Mouse (Mus musculus) heart, adult 9 months (tissue): Measurements from ENCODE around the gene Gucy2e.

Experiments
- DNase-seq, 2 experiments: peaks; one replicate each; pipeline ENCODE4 v3.0.0; 2022; ENCODE audit warnings: low spot score in 2 of 2

Gucy2e gene

DNA sequence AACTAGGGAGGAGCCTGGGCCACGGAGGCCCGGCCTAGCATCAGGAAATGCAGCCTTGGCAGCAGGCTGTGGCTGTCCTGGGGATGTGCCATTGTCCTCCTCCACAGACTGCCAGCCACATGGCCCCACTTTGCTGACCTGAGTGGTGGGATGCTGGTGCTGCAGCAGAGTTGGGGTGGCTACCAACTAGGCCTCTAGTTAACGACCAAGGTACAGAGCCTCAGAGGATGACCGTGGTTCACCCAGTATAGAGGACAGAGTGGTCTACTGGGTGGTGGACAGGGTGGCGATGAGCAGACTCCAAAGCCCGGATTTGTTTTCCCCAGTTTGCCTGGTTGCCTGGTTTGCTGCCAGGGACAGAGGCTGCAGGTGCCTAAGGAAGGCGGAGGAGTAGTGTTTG, 62.1 kb downstream of the Gucy2e start:
- no peak for DNase-seq

DNA sequence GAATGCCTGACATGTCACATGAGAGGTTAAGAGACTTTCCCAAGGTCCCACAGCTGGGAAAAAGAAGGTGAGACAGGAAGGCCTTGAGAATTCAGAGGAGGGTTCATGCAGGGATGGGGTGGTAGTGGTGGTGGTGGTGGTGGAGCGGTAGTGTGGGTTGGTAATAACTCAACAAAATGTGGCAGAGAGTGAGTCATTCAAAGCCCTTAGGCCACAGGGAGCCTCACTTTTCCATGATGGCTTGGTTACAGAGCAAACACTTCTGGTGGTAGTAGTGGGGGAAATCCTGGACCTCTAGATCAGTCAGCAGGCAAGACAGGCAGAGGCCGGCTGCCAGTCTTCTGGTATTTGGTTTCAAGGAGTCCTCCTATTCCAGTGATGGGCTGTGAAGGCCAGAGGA, 64.2 kb downstream of the Gucy2e start:
- no peak for DNase-seq

DNA sequence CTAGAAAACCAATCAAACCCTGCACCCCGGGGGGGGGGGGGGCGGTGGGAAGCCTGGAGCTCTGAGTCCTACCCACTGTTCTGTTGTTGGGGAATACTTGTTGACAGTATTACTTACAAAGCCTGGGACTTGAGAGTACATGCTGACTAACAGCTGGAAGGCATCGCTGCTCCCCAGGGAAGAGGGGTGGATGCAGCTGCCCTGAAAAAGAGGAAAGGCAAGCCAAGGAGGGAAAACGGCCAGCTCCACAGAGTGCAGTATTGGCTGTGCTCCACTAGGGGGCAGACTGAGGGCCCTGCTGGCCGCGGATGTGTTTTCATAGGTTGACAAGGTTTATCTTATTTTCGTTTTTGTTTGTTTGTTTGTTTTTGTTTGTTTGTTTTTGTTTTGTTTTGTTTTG, 65.2 kb downstream of the Gucy2e start:
- DNase-seq = peak; percentile 85 to 87

DNA sequence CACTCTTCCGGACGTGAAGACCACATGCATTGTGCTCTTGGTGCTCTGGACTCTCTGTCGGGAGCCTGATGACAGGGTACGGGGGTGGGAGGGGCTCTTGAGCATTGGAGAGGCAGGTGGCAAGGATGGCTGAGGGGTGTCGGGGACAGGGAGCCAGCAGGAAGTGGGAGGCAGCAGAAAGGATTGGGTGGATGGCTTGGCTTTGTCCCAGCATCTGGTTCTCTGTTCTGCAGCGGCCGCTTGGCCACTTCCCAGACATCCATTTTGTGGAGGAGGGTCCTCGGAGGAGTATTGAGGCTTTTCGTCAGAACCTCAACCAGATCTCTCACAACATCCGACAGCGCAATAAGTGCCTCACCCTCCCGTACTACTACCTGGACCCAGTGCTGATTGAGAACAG, 67.5 kb downstream of the Gucy2e start:
- DNase-seq = no peak
